Mouse (Mus musculus) lung, embryonic 16.5 days (tissue): Measurements from ENCODE around the gene Slamf6. TPM values are rescaled to one million over a fixed set of nuclear protein-coding genes. Genes with fewer than 3 reads are reported as not detected.
"Not testable (repeated sequence)": the region's sequence is repeated elsewhere in the genome, so short reads cannot be mapped to it uniquely, and the experiment has no call there.

Experiments used
- ATAC-seq: fragments of 200-750 bp; cut with Nextera tagmentation; 2 replicates; pipeline ENCODE4 v1.8.0; 2017; ENCODE audit warnings: low read depth, mild to moderate bottlenecking, moderate library complexity
- H3K27ac ChIP-seq: fragments of 300-500 bp; sonication (generic); 2 replicates; pipeline ENCODE4 v1.5.1; 2014; ENCODE audit warnings: mild to moderate bottlenecking, control low read depth, low read length
- H3K27me3 ChIP-seq: fragments of 300-500 bp; sonication (generic); 2 replicates; pipeline ENCODE4 v1.6.1; 2014; ENCODE audit warnings: low read depth, low read length, mixed read lengths; ENCODE audit not compliant: control insufficient read depth, insufficient read depth
- H3K36me3 ChIP-seq: fragments of 300-500 bp; sonication (generic); 2 replicates; pipeline ENCODE4 v1.6.1; 2014; ENCODE audit warnings: low read length; ENCODE audit not compliant: control insufficient read depth, insufficient read depth
- H3K4me1 ChIP-seq: fragments of 300-500 bp; sonication (generic); replicated peaks from 2 replicates; pipeline ENCODE4 v1.6.1; 2014; ENCODE audit warnings: low read length, mixed read lengths; ENCODE audit not compliant: control insufficient read depth, insufficient read depth
- H3K4me2 ChIP-seq: fragments of 300-500 bp; sonication (generic); 2 replicates; pipeline ENCODE4 v1.6.1; 2014; ENCODE audit warnings: low read depth, low read length, control low read depth
- H3K4me3 ChIP-seq: fragments of 300-500 bp; sonication (generic); 2 replicates; pipeline ENCODE4 v1.5.1; 2014; ENCODE audit warnings: mild to moderate bottlenecking, low read length, control low read depth
- H3K9ac ChIP-seq: fragments of 300-500 bp; sonication (generic); 2 replicates; pipeline ENCODE4 v1.6.1; 2014; ENCODE audit warnings: low read length, control low read depth
- H3K9me3 ChIP-seq: fragments of 300-500 bp; sonication (generic); 2 replicates; pipeline ENCODE4 v1.6.1; 2016; ENCODE audit warnings: low read length; ENCODE audit not compliant: control insufficient read depth
- WGBS: fragments of 180-500 bp; shearing (Covaris S2); extraction: QIAGEN DNeasy Blood & Tissue Kit; methylation state at CpG from one replicate; pipeline ENCODE4 v1.1.7; 2014; 5-methylcytosine and 5-hydroxymethylcytosine counted together
- polyA plus RNA-seq: library from polyadenylated mRNA; unstranded; fragments of >200 nt; fragmentation: Nextera tagmentation; extraction: Ambion mirVana; gene quantifications from 2 replicates; pipeline ENCODE4 v1.2.1, GENCODE M21; 2015

The Slamf6 gene
- polyA plus RNA-seq, 1 experiment from 2014 or later = 0.85 TPM

DNA sequence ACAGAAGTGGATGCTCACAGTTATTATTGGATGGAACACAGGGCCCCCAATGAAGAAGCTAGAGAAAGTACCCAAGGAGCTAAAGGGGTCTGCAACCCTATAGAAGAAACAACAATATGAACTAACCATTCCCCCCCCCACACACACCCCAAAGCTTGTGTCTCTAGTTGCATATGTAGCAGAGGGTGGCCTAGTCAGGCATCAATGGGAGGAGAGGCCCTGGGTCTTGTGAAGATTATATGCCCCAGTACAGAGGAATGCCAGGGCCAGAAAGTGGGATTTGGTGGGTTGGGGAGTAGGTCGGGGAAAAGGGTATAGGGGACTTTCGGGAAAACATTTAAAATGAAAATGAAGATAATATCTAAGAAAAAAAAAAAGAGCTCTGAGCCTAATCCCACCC is 57.0 kb downstream of the Slamf6 start:
- not testable (repeated sequence) for H3K36me3 ChIP-seq, H3K4me1 ChIP-seq, H3K9me3 ChIP-seq, H3K4me2 ChIP-seq, H3K27ac ChIP-seq, H3K4me3 ChIP-seq, H3K27me3 ChIP-seq, H3K9ac ChIP-seq, ATAC-seq
- WGBS = 94% methylated on average over 2 of the region's 2 CpGs

- WGBS = 87% methylated on average over 9 of the region's 9 CpGs
Observed at GRCm38 (mm10) chr1:171975377-171975776, 58.1 kb downstream of the Slamf6 start.

GRCm38 (mm10) chr1:171975831-171976230 is 58.5 kb downstream of the Slamf6 start:
- no peaks in the 10 kb centered on the region for H3K27me3 ChIP-seq
- ATAC-seq = no peak
- no peak overlapping the region for H3K27ac ChIP-seq
- WGBS = 81% methylated on average over 4 of the region's 4 CpGs
- H3K4me1 ChIP-seq = no peaks in the 10 kb centered on the region
- no peaks in the 10 kb centered on the region for H3K36me3 ChIP-seq
- no peak overlapping the region for H3K9ac ChIP-seq
- no peak overlapping the region for H3K4me2 ChIP-seq
- H3K4me3 ChIP-seq = no peak overlapping the region
- no peaks in the 10 kb centered on the region; the same call in 1 of the 2 replicates for H3K9me3 ChIP-seq

More at GRCm38 (mm10) chr1:171975377-171975776, 58.1 kb downstream of the Slamf6 start:
- no peaks in the 10 kb centered on the region for H3K4me1 ChIP-seq
- no peak overlapping the region for H3K4me2 ChIP-seq
- no peaks in the 10 kb centered on the region for H3K36me3 ChIP-seq
- H3K4me3 ChIP-seq = no peak overlapping the region
- H3K9ac ChIP-seq = no peak overlapping the region
- no peaks in the 10 kb centered on the region for H3K27me3 ChIP-seq
- no peak overlapping the region for H3K27ac ChIP-seq
- ATAC-seq = no peak
- H3K9me3 ChIP-seq = no peaks in the 10 kb centered on the region; the same call in 1 of the 2 replicates

DNA sequence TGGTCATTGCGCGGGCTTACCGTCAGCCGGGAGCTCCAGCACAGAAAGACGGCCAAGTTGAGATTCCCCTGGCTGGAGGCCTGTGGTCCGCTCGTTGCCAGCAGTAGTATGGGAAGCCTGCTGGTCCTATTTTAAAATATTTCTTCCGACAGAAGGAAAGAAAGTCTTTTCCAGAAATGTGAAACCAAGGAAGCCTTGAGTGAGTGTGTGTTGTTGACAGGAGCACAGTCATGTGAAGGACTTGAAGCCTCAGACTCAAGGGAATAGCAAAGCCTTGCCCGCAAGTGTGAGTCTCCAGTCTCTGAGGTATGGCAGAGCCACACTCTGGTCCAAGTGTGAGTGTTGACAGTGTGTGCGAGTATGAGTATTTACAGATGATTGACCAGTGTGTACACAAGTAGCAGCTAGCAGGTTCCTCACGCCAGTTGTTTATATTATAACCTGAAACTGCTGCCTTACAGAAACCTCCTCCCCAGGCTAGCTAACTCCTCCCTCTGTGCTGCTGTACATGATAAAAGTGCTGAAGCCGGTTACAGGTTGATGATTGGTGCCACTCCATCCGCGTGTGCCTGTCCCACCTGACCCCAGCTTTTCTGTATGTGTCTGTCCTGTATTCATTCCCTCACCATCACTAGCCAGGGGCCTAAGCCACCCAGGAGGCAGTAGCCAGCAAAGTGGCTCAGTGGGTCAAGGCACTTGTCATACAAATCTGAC is 59.7 kb downstream of the Slamf6 start:
- ATAC-seq = no peak
- Histone ChIP-seq H3K4me1 (no peaks in the 10 kb centered on the region), H3K27ac (no peak overlapping the region), H3K36me3 (no peaks in the 10 kb centered on the region), H3K4me2 (no peak overlapping the region), H3K9ac (no peak overlapping the region), H3K4me3 (no peak overlapping the region), H3K27me3 (no peaks in the 10 kb centered on the region), H3K9me3 (no peaks in the 10 kb centered on the region; the same call in 1 of the 2 replicates)
- 71% methylated on average over 14 of the region's 14 CpGs for WGBS

- 81% methylated on average over 2 of the region's 2 CpGs for WGBS
- Histone ChIP-seq H3K27ac (no peak overlapping the region), H3K9me3 (no peaks in the 10 kb centered on the region; the same call in 1 of the 2 replicates), H3K4me2 (no peak overlapping the region), H3K4me1 (no peaks in the 10 kb centered on the region), H3K4me3 (no peak overlapping the region), H3K36me3 (no peaks in the 10 kb centered on the region), H3K27me3 (no peaks in the 10 kb centered on the region), H3K9ac (no peak overlapping the region)
- ATAC-seq = no peak
Observed at GRCm38 (mm10) chr1:171977891-171978290, 60.6 kb downstream of the Slamf6 start.

DNA sequence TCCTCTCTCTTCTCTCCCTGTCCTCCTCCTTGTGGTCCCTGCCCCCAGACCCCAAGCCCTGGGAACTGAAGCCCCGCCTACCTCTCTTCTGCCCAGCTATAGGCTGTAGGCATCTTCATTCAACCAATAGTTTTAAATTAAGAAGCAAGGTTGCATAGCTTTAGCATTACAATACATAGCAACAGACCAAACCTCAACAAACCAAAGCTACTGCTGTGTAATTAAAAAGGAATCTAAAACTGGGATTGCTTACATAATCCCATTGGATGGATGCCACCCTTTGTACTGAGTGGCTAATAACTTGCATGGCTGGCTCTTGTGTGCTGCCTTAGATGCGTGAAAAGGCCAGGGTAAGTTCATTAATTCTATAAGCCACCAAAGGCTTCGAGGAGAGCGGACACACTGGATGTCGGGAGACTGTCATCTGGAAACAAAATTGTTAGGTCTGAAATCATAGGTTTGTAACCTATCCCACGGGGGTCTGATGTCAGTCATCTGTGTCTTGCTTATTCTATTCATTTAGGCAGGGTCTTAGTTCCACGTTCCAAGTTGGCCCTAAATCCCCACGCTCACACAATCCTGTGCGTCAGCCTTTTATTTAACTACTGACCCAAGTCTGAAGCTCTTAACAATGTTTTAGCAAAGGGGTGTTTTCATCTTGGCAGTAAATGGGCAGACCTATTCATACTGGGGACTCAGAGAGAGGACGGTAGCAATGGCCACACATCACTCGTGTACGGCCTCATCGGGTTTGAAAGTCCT is 62.8 kb downstream of the Slamf6 start:
- no peak overlapping the region for H3K4me2 ChIP-seq
- H3K9ac ChIP-seq = no peak overlapping the region
- H3K4me3 ChIP-seq = no peak overlapping the region
- ATAC-seq = no peak
- no peaks in the 10 kb centered on the region for H3K4me1 ChIP-seq
- H3K9me3 ChIP-seq = no peaks in the 10 kb centered on the region; the same call in 1 of the 2 replicates
- WGBS = 88% methylated on average over 13 of the region's 13 CpGs
- no peak overlapping the region for H3K27ac ChIP-seq
- no peaks in the 10 kb centered on the region for H3K36me3 ChIP-seq
- H3K27me3 ChIP-seq = no peaks in the 10 kb centered on the region

DNA sequence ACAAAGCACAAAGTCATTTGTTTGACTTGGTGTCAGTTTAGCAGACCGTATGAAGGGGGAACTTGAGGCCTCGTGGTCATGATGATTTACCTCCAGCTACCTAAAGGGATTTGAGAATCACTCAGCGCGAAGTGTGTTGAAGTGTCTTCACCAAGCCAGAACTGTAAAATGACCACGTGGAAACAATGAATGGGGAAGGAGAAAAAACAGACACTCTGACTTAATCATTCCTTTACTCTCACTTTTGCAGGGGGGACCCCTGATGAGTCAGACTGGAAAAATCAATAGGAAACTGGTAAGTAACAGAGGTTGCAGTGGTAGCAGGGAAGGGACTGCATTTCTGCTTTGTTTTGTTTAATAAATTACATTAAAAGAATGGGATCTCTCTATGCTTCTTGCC is 64.9 kb downstream of the Slamf6 start:
- H3K36me3 ChIP-seq = no peaks in the 10 kb centered on the region
- 60% methylated on average over 5 of the region's 5 CpGs for WGBS
- H3K27me3 ChIP-seq = no peaks in the 10 kb centered on the region
- no peak overlapping the region for H3K27ac ChIP-seq
- H3K4me1 ChIP-seq = no peaks in the 10 kb centered on the region
- no peak overlapping the region for H3K4me2 ChIP-seq
- no peak overlapping the region for H3K4me3 ChIP-seq
- ATAC-seq = no peak
- no peaks in the 10 kb centered on the region for H3K9me3 ChIP-seq
- no peak overlapping the region for H3K9ac ChIP-seq

DNA sequence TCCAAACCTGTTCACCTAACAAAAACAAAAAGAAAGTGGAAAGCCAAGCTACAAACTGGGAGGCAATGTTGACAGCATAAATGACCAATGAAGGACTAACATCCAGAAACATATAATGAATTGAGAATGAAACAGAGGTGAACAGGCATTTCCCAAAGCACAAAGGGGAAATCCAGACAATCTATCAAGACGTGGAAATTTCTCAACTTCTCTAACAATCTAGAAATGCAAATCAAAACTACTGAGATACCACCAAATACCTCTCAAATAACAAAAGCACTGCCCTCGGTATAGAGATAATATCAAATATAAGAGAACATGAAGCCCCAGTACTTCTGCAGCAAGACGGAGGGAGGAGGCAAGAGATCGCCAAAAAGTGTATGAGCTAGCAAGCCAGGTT is 65.4 kb downstream of the Slamf6 start:
- 64% methylated on average over 4 of the region's 4 CpGs for WGBS
- Histone ChIP-seq H3K9ac (no peak overlapping the region), H3K4me1 (no peaks in the 10 kb centered on the region), H3K27ac (no peak overlapping the region), H3K36me3 (no peaks in the 10 kb centered on the region), H3K27me3 (no peaks in the 10 kb centered on the region), H3K4me2 (no peak overlapping the region), H3K4me3 (no peak overlapping the region), H3K9me3 (no peaks in the 10 kb centered on the region)
- no peak for ATAC-seq

DNA sequence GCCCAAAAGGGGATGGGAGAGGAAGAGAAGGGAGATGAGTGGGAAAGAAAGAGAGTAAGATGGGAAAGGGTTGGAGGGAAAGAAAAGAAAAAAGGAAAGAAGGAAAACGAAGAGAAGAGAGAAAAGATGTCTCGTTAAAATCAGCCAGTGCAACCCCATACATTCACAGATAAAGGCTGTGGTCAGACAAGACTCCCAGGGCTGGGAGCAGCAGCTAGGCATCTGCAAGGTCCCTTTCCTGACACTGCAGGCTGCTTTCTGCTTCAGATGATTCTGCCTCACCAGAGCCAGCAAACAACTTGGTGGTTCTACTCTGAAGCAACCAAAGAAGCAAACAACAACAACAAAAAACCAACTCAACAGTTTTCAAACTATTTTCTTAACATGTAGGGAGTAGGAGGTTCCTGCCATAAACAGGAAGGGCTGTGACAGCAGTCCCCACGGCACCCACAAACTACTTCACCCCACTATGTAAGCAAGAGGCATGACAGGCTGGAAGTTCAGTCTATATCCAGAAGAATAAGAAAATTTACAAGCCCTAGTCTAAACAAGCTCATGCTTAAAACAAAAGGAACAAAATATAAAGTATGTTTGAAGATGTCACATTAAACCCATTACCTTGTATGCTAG is 66.2 kb downstream of the Slamf6 start:
- Histone ChIP-seq H3K27me3 (no peaks in the 10 kb centered on the region), H3K4me2 (no peak overlapping the region), H3K9ac (no peak overlapping the region), H3K36me3 (no peaks in the 10 kb centered on the region), H3K4me3 (no peak overlapping the region), H3K9me3 (no peaks in the 10 kb centered on the region), H3K4me1 (no peaks in the 10 kb centered on the region), H3K27ac (no peak overlapping the region)
- no peak for ATAC-seq
- WGBS = 59% methylated on average over 3 of the region's 3 CpGs
